Mouse (Mus musculus) midbrain, postnatal 0 days (tissue): ENCODE data around the gene Fam20a. TPM values are rescaled to one million over a fixed set of nuclear protein-coding genes. Genes with fewer than 3 reads are reported as not detected.

Experiments
- ATAC-seq: fragments of 200-750 bp; cut with Nextera tagmentation; 2 replicates; pipeline ENCODE4 v1.8.0; 2017; ENCODE audit warnings: moderate number of reproducible peaks, mild to moderate bottlenecking, moderate TSS enrichment, moderate library complexity; ENCODE audit not compliant: low FRiP score
- DNase-seq: peaks from one replicate; pipeline ENCODE4 v3.0.0-alpha.2; 2015; ENCODE audit warnings: low spot score
- H3K27ac ChIP-seq: fragments of 300-500 bp; sonication (generic); 2 replicates; pipeline ENCODE4 v1.5.1; 2014; ENCODE audit warnings: low read depth, mild to moderate bottlenecking, low read length, mixed read lengths
- H3K27me3 ChIP-seq: fragments of 300-500 bp; sonication (generic); 2 replicates; pipeline ENCODE4 v1.6.1; 2014; ENCODE audit warnings: low read length, control low read depth, mixed read lengths; ENCODE audit not compliant: insufficient read depth
- H3K36me3 ChIP-seq: fragments of 300-500 bp; sonication (generic); 2 replicates; pipeline ENCODE4 v1.6.1; 2014; ENCODE audit warnings: low read length, control low read depth, mixed read lengths; ENCODE audit not compliant: insufficient read depth
- H3K4me1 ChIP-seq: fragments of 300-500 bp; sonication (generic); 2 replicates; pipeline ENCODE4 v1.6.1; 2014; ENCODE audit warnings: mild to moderate bottlenecking, control low read depth, antibody characterized with exemption, low read length, mixed read lengths; ENCODE audit not compliant: insufficient read depth
- H3K4me2 ChIP-seq: fragments of 300-500 bp; sonication (generic); 2 replicates; pipeline ENCODE4 v1.6.1; 2014; ENCODE audit warnings: low read depth, mild to moderate bottlenecking, low read length, mixed read lengths; ENCODE audit not compliant: poor library complexity, severe bottlenecking
- H3K4me3 ChIP-seq: fragments of 300-500 bp; sonication (generic); 2 replicates; pipeline ENCODE4 v1.5.1; 2014; ENCODE audit warnings: low read depth, mild to moderate bottlenecking, low read length, moderate library complexity
- H3K9ac ChIP-seq: fragments of 300-500 bp; sonication (generic); replicated peaks from 2 replicates; pipeline ENCODE4 v1.6.1; 2014; ENCODE audit warnings: mild to moderate bottlenecking, low read length, moderate library complexity, mixed read lengths; ENCODE audit not compliant: poor library complexity, severe bottlenecking
- H3K9me3 ChIP-seq: fragments of 300-500 bp; sonication (generic); 2 replicates; pipeline ENCODE4 v1.6.1; 2016; ENCODE audit warnings: low read length, control low read depth
- CTCF ChIP-seq: IDR thresholded peaks from 2 replicates; pipeline ENCODE4 v1.5.1; 2016; ENCODE audit warnings: antibody characterized with exemption, mild to moderate bottlenecking
- WGBS: fragments of 180-500 bp; shearing (Covaris S2); extraction: QIAGEN DNeasy Blood & Tissue Kit; methylation state at CpG from one replicate; pipeline ENCODE4 v1.1.7; 2014; 5-methylcytosine and 5-hydroxymethylcytosine counted together
- polyA plus RNA-seq: library from polyadenylated mRNA; unstranded; fragments of >200 nt; fragmentation: Nextera tagmentation; extraction: Ambion mirVana; gene quantifications from 2 replicates; pipeline ENCODE4 v1.2.1, GENCODE M21; 2015
- total RNA-seq: library from RNA; depleted of rRNA; stranded (reverse); fragments of >200 nt; gene quantifications from 2 replicates; pipeline ENCODE4 v1.2.3, GENCODE M21; 2014

The Fam20a gene
- total and polyA plus RNA-seq, 2 experiments from 2014 or later, result 6.1 to 8.9 TPM

DNA sequence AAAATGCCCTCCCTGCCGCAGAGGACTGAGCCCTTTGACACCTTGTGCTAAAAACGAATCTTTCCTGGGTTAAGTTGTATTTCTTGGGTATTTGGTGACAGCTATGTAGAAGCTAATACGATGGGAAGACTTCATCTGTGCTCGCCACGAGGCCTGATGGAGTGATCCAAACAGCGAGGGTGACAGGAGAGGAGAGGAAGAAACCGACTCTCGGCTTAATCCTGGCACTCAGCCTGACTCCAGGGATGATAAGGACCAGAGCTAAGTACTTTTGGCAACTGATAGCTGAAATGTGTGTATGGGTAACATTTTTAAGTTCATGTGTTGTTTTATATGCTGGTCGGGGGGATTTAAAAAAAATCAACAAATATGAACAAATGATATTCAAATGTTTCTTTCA is 41.1 kb downstream of the Fam20a start:
- Histone ChIP-seq H3K4me3 (no peak overlapping the region), H3K9me3 (no peaks in the 10 kb centered on the region), H3K27ac (no peak overlapping the region), H3K27me3 (no peaks in the 10 kb centered on the region), H3K4me2 (no peak overlapping the region), H3K36me3 (no peaks in the 10 kb centered on the region), H3K9ac (no peak overlapping the region), H3K4me1 (no peaks in the 10 kb centered on the region)
- TF ChIP-seq CTCF, result no peak
- ATAC-seq, result no peak
- DNase-seq, result no peak
- 82% methylated on average over 9 of the region's 9 CpGs for WGBS

DNA sequence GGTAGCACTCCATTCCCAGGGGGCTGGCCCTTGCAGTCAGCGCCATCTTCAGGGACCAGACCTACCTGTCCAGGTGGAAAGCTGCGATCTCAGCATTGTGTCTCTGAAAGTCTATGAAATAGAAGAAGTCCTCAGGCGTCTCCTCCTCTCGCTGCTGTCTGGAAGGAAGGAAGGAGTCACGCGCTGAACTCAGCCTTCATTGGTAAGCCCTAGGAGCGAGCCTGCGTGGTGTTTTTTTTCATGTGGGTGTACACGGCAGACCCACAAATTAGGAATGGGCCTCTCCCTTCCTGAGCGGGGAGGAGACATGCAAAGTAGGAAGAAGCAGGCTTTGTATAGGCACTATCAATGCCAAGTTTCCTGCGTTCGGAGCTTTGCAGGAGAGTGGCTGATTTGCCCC is 43.8 kb downstream of the Fam20a start:
- ATAC-seq, result no peak
- H3K27me3 ChIP-seq, result no peaks in the 10 kb centered on the region
- no peak for TF ChIP-seq CTCF

DNA sequence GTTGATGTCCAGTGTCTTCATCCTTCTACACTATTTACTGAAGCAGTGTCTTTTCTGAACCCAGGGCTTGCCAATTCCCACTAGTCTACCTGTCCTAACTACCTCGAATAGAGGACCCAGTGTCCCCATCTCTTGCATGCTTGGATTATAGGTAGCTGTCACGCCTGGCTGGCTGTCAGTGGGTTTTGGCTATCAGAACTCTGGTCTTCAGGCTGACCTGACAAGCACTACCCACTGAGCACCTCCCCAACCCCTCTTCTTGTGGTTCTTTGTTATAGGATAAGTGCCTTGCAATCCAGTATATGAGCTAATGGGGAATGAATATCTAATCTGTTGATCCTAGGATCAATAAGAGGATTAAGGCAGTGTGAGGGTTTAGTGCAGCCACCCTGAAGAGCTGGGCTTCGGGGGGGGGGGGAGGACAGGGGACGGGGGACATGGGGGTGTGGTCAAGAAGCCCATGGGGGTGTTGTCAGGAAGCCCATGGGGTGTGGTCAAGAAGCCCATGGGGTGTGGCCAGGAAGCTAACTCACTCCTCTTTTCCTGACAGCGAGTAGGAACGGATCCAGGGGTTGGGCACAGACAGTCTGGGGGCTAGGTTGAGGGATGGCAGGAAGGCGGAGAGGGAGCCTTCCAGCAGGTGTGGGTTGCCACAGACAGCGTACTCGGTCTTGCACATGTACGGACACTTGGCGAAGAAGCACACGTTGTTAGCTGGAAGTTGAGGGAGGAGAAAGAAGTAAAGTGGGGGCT is 45.3 kb downstream of the Fam20a start:
- no peak overlapping the region for H3K27ac ChIP-seq
- no peak for TF ChIP-seq CTCF

More for the DNA sequence above, 43.8 kb downstream of the Fam20a start:
- Histone ChIP-seq H3K36me3 (no peaks in the 10 kb centered on the region), H3K9me3 (no peaks in the 10 kb centered on the region), H3K4me2 (no peak overlapping the region), H3K27ac (no peak overlapping the region), H3K4me1 (no peaks in the 10 kb centered on the region), H3K4me3 (no peak overlapping the region), H3K9ac (no peak overlapping the region)
- DNase-seq, result no peak
- WGBS, result 84% methylated on average over 12 of the region's 12 CpGs

DNA sequence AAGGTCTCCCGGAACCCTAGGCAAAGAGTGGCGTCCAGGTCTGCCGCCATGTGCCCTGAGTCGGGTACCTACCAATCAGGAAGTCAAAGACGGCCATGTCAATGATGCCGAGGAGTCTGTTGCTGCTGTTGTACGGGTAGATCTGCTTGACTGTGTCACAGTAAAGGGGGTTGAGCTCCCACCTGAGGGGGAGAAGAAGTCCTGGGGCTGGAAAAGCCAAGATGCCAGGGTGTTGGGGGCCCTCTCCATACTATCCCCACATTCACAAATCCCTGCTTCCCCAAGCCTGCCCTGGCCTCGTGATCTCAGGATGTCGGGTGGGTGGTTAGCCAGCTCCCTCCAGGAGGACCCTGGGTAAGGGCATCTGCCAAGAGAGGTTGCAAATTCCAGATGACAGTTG is 46.3 kb downstream of the Fam20a start:
- Histone ChIP-seq H3K9ac (no peak overlapping the region), H3K27ac (no peak overlapping the region), H3K4me2 (no peak overlapping the region), H3K36me3 (0 out of 2 replicates have a peak, but pooled peaks cover under 1% of the 10 kb centered on the region), H3K27me3 (no peaks in the 10 kb centered on the region), H3K4me1 (no peaks in the 10 kb centered on the region), H3K4me3 (no peak overlapping the region), H3K9me3 (no peaks in the 10 kb centered on the region)
- ATAC-seq (no peak), DNase-seq (no peak)
- TF ChIP-seq CTCF, result no peak
- 91% methylated on average over 9 of the region's 9 CpGs for WGBS

More for the DNA sequence above, 45.3 kb downstream of the Fam20a start:
- no peaks in the 10 kb centered on the region for H3K4me1 ChIP-seq
- no peaks in the 10 kb centered on the region for H3K27me3 ChIP-seq
- H3K36me3 ChIP-seq, result no peaks in the 10 kb centered on the region
- DNase-seq, result no peak
- H3K4me2 ChIP-seq, result no peak overlapping the region
- no peaks in the 10 kb centered on the region for H3K9me3 ChIP-seq
- H3K4me3 ChIP-seq, result no peak overlapping the region
- H3K9ac ChIP-seq, result no peak overlapping the region
- ATAC-seq, result no peak
- WGBS, result 55% methylated on average over 11 of the region's 12 CpGs

DNA sequence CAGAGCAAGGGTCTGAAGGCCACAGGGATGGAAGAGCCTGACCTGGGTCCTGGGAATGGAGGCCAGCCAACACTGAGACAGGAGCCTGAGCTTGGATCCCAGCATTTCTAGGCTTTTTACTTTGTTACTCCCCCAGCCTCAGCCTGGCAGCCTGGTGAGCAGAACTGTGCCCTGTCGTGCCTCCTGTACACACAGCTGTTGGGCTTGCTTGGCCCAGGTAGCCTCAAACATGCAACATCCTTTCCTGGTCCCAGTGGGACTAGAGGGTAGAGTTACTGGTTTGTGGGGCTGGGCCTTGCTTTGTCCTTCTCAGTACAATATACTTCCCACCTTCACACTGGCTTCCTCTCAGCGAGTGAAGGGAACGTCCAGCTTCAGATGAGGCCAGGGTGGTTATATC is 46.9 kb downstream of the Fam20a start:
- Histone ChIP-seq H3K36me3 (peaks cover 3% of the 10 kb centered on the region; the same call in 1 of the 2 replicates), H3K9me3 (no peaks in the 10 kb centered on the region), H3K27ac (no peak overlapping the region), H3K27me3 (no peaks in the 10 kb centered on the region), H3K4me3 (no peak overlapping the region), H3K4me1 (no peaks in the 10 kb centered on the region), H3K4me2 (no peak overlapping the region), H3K9ac (no peak overlapping the region)
- no peak for TF ChIP-seq CTCF
- no peak for DNase-seq
- 82% methylated on average over 3 of the region's 3 CpGs for WGBS
- no peak for ATAC-seq

DNA sequence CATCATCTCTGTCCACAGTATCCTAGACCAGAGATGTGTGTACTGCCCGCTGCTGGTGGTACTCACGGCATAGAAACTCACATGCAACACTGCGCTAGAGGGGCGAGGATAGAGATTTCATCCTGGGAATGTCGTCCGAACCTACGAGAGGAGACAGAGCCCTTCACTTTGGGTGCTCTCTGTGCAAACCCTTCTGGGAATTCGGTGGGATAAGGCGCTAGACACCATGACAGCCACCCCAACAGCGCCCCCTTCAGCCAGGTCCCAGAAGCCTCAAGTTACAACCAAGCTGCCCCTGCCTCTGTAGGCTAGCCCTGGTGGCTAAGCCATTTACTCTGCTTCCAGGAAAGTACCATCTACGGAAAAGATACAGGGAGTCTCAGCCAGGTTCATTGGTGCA is 47.5 kb downstream of the Fam20a start:
- ATAC-seq (no peak), DNase-seq (no peak)
- H3K9me3 ChIP-seq, result no peaks in the 10 kb centered on the region
- peaks cover 3% of the 10 kb centered on the region; the same call in 1 of the 2 replicates for H3K36me3 ChIP-seq
- WGBS, result 79% methylated on average over 11 of the region's 11 CpGs
- H3K27ac ChIP-seq, result no peak overlapping the region
- no peak overlapping the region for H3K9ac ChIP-seq
- TF ChIP-seq CTCF, result 0 out of 2 replicates have a peak, but pooled peaks have one; percentile 9
- H3K4me2 ChIP-seq, result no peak overlapping the region
- H3K4me1 ChIP-seq, result no peaks in the 10 kb centered on the region
- H3K4me3 ChIP-seq, result no peak overlapping the region
- H3K27me3 ChIP-seq, result no peaks in the 10 kb centered on the region
